Mouse (Mus musculus) NIH3T3 (cell line): Measurements from ENCODE around the gene Gm10842.
A peak's percentile ranks its signal among the peaks of the same experiment; 100 is the strongest.

ENCODE experiments used
- DNase-seq: peaks from one replicate; pipeline ENCODE4 v3.0.0-alpha.2; 2012; ENCODE audit warnings: low read depth

Gene Gm10842

GRCm38 (mm10) chr11:105153068-105153833 is 6.6 kb downstream of the Gm10842 start:
- DNase-seq, result peak; percentile 80

- no peak for DNase-seq
Measured at GRCm38 (mm10) chr11:105155915-105156314, 9.2 kb downstream of the Gm10842 start.

- DNase-seq, result no peak
Measured at GRCm38 (mm10) chr11:105156748-105157267, 10.1 kb downstream of the Gm10842 start.

- no peak for DNase-seq
Measured at GRCm38 (mm10) chr11:105158047-105158446, 11.4 kb downstream of the Gm10842 start.

GRCm38 (mm10) chr11:105159673-105160360 is 13.1 kb downstream of the Gm10842 start:
- peak; percentile 64 for DNase-seq

GRCm38 (mm10) chr11:105161411-105161810 is 14.7 kb downstream of the Gm10842 start:
- no peak for DNase-seq

- no peak for DNase-seq
Measured at GRCm38 (mm10) chr11:105164516-105165510, 18.1 kb downstream of the Gm10842 start.

GRCm38 (mm10) chr11:105166780-105167179 is 20.1 kb downstream of the Gm10842 start:
- DNase-seq, result no peak

GRCm38 (mm10) chr11:105178516-105178915 is 31.8 kb downstream of the Gm10842 start, which contains the start of gene Tlk2:
Tlk2 (plus strand) TSS chr11:105178807.
- DNase-seq, result no peak

- no peak for DNase-seq
Measured at GRCm38 (mm10) chr11:105179523-105179922, 32.8 kb downstream of the Gm10842 start.

- peak; percentile 35 for DNase-seq
Measured at GRCm38 (mm10) chr11:105180471-105181091, 33.9 kb downstream of the Gm10842 start.

GRCm38 (mm10) chr11:105181126-105181637 is 34.5 kb downstream of the Gm10842 start:
- DNase-seq, result peak; percentile 96

GRCm38 (mm10) chr11:105181689-105182460 is 35.2 kb downstream of the Gm10842 start:
- peak; percentile 59 for DNase-seq

GRCm38 (mm10) chr11:105182461-105182855 is 35.8 kb downstream of the Gm10842 start:
- no peak for DNase-seq

GRCm38 (mm10) chr11:105184678-105185077 is 38.0 kb downstream of the Gm10842 start:
- peak; percentile 14 for DNase-seq

GRCm38 (mm10) chr11:105192186-105192585 is 45.5 kb downstream of the Gm10842 start:
- no peak for DNase-seq
